Mouse (Mus musculus) right cerebral cortex, postnatal 25 days (tissue): ENCODE data around the gene Fsip1.

Experiments
- DNase-seq: peaks from one replicate; pipeline ENCODE4 v3.0.0; 2022

Fsip1 gene

GRCm38 (mm10) chr2:118087044-118087726 is 169.6 kb downstream of the Fsip1 start:
- DNase-seq: no peak

GRCm38 (mm10) chr2:118085647-118086046 is 171.1 kb downstream of the Fsip1 start:
- no peak for DNase-seq

- no peak for DNase-seq
Observed at GRCm38 (mm10) chr2:118084693-118085092, 172.1 kb downstream of the Fsip1 start.

GRCm38 (mm10) chr2:118083652-118084051 is 173.1 kb downstream of the Fsip1 start:
- no peak for DNase-seq

GRCm38 (mm10) chr2:118081581-118081980 is 175.2 kb downstream of the Fsip1 start:
- DNase-seq: no peak
